Mouse (Mus musculus): ENCODE data around the gene Atp11a. TPM values are rescaled to one million over a fixed set of nuclear protein-coding genes. Genes with fewer than 3 reads are reported as not detected.

Atp11a gene
- polyA plus RNA-seq, 1 experiment from 2014 or later = 16.5 TPM

DNA sequence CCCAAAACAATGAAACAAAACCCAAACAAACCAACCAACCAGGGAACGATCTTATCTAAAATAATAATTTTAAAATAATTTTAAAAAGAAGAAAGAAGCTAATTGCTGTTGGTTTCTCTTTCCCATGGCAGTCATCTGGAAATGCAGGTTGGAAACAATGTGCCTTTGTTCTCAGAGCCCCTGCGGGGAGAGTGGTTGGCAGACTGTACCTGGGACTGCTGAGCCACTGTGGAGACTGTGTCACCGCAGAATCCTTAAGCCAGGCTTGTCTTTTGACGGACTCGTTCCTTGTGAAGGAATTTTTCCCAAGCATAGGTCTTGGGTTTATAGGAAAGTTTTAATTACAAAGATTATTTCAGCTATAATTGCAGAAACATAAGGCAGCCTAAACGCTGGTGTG is 59.6 kb downstream of the Atp11a start:
- Histone ChIP-seq H3K27me3 (replicated peaks; ENCODE audit: control insufficient read depth, insufficient read depth, low read length) (no peaks in the 10 kb centered on the region), H3K4me2 (ENCODE audit: low read length) (no peak overlapping the region), H3K4me3 (replicated peaks; ENCODE audit: low read length) (no peak overlapping the region), H3K9ac (replicated peaks; ENCODE audit: low read depth, low read length) (no peak overlapping the region), H3K27ac (ENCODE audit: low read length) (no peak overlapping the region), H3K9me3 (ENCODE audit: control insufficient read depth, low read length) (no peaks in the 10 kb centered on the region), H3K36me3 (ENCODE audit: control insufficient read depth, insufficient read depth) (no peaks in the 10 kb centered on the region), H3K4me1 (replicated peaks; ENCODE audit: control insufficient read depth, insufficient read depth, low read length) (no peaks in the 10 kb centered on the region)
- WGBS = 45% methylated on average over 6 of the region's 6 CpGs
- no peak for ATAC-seq

GRCm38 (mm10) chr8:12822892-12823291 is 66.1 kb downstream of the Atp11a start:
- WGBS = 91% methylated on average over 7 of the region's 7 CpGs
- no peaks in the 10 kb centered on the region for H3K27me3 ChIP-seq (replicated peaks; ENCODE audit: control insufficient read depth, insufficient read depth, low read length)
- peaks cover 15% of the 10 kb centered on the region for H3K36me3 ChIP-seq (ENCODE audit: control insufficient read depth, insufficient read depth)
- H3K4me3 ChIP-seq (replicated peaks; ENCODE audit: low read length) = no peak overlapping the region
- no peak overlapping the region for H3K27ac ChIP-seq (ENCODE audit: low read length)
- no peak for ATAC-seq
- no peaks in the 10 kb centered on the region for H3K4me1 ChIP-seq (replicated peaks; ENCODE audit: control insufficient read depth, insufficient read depth, low read length)
- H3K9me3 ChIP-seq (ENCODE audit: control insufficient read depth, low read length) = no peaks in the 10 kb centered on the region
- H3K9ac ChIP-seq (replicated peaks; ENCODE audit: low read depth, low read length) = no peak overlapping the region
- no peak overlapping the region for H3K4me2 ChIP-seq (ENCODE audit: low read length)

GRCm38 (mm10) chr8:12824562-12824961 is 67.7 kb downstream of the Atp11a start:
- Histone ChIP-seq H3K4me3 (replicated peaks; ENCODE audit: low read length) (no peak overlapping the region), H3K4me1 (replicated peaks; ENCODE audit: control insufficient read depth, insufficient read depth, low read length) (no peaks in the 10 kb centered on the region), H3K9ac (replicated peaks; ENCODE audit: low read depth, low read length) (no peak overlapping the region), H3K4me2 (ENCODE audit: low read length) (no peak overlapping the region), H3K36me3 (ENCODE audit: control insufficient read depth, insufficient read depth) (peaks cover 18% of the 10 kb centered on the region), H3K27ac (ENCODE audit: low read length) (no peak overlapping the region), H3K9me3 (ENCODE audit: control insufficient read depth, low read length) (no peaks in the 10 kb centered on the region), H3K27me3 (replicated peaks; ENCODE audit: control insufficient read depth, insufficient read depth, low read length) (no peaks in the 10 kb centered on the region)
- ATAC-seq = no peak
- WGBS = 66% methylated on average over 10 of the region's 10 CpGs

GRCm38 (mm10) chr8:12825236-12825635 is 68.4 kb downstream of the Atp11a start:
- no peak for ATAC-seq
- peaks cover 18% of the 10 kb centered on the region for H3K36me3 ChIP-seq (ENCODE audit: control insufficient read depth, insufficient read depth)

DNA sequence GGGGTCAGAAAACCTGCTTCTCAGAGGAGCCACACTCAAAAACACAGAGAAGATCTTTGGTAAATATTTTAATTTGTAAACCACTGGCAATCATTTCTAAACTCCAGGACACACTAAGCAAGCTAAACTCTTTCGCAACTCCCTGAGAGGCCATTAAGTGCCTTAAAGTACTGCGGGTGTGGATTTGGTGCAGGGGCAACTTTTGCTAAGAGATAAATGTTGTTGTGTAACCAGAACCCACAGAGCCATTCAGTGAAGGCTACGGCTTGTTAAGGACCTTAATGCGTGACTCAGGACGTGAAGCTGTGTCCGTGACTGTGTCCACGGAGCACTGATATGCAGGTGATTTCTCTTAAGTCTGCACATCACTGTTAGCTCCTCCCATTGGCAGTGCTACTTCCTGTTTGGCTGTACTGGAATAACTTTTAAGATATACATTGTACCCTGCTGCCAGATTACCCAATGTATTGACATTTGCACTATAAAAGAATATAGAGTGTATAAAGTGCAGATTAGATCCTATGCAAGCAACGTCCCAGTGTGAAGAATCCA is 68.9 kb downstream of the Atp11a start:
- Histone ChIP-seq H3K4me3 (replicated peaks; ENCODE audit: low read length) (no peak overlapping the region), H3K27ac (ENCODE audit: low read length) (no peak overlapping the region), H3K9ac (replicated peaks; ENCODE audit: low read depth, low read length) (no peak overlapping the region), H3K9me3 (ENCODE audit: control insufficient read depth, low read length) (no peaks in the 10 kb centered on the region), H3K27me3 (replicated peaks; ENCODE audit: control insufficient read depth, insufficient read depth, low read length) (no peaks in the 10 kb centered on the region), H3K4me1 (replicated peaks; ENCODE audit: control insufficient read depth, insufficient read depth, low read length) (no peaks in the 10 kb centered on the region), H3K4me2 (ENCODE audit: low read length) (no peak overlapping the region), H3K36me3 (ENCODE audit: control insufficient read depth, insufficient read depth) (peaks cover 18% of the 10 kb centered on the region)
- 95% methylated on average over 8 of the region's 8 CpGs for WGBS
- ATAC-seq = no peak

More at GRCm38 (mm10) chr8:12825236-12825635, 68.4 kb downstream of the Atp11a start:
- WGBS = 87% methylated on average over 6 of the region's 6 CpGs
- no peak overlapping the region for H3K27ac ChIP-seq (ENCODE audit: low read length)
- no peak overlapping the region for H3K4me3 ChIP-seq (replicated peaks; ENCODE audit: low read length)
- H3K9ac ChIP-seq (replicated peaks; ENCODE audit: low read depth, low read length) = no peak overlapping the region
- H3K4me1 ChIP-seq (replicated peaks; ENCODE audit: control insufficient read depth, insufficient read depth, low read length) = no peaks in the 10 kb centered on the region
- no peak overlapping the region for H3K4me2 ChIP-seq (ENCODE audit: low read length)
- H3K27me3 ChIP-seq (replicated peaks; ENCODE audit: control insufficient read depth, insufficient read depth, low read length) = no peaks in the 10 kb centered on the region
- H3K9me3 ChIP-seq (ENCODE audit: control insufficient read depth, low read length) = no peaks in the 10 kb centered on the region

DNA sequence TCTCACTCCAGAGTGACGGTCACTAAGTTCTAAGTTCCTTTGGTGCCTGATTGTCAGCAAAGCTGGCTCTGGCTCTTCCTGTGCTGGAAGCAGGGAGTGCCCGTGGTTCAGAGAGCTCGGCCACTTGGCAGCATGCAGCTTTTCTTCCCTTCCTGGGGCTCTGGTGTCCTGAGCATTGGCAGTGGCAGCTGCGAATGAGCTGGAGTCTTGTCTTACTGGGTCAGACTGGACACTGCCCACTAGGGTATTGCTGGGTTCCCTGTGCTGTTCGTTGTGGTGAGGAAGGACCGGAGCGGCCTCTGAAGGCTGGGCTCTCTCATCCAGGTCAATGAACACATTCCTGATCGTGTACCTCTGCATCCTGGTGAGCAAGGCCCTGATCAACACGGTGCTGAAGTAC is 70.3 kb downstream of the Atp11a start:
- no peaks in the 10 kb centered on the region for H3K9me3 ChIP-seq (ENCODE audit: control insufficient read depth, low read length)
- H3K4me2 ChIP-seq (ENCODE audit: low read length) = no peak overlapping the region
- peaks cover 18% of the 10 kb centered on the region for H3K36me3 ChIP-seq (ENCODE audit: control insufficient read depth, insufficient read depth)
- H3K27me3 ChIP-seq (replicated peaks; ENCODE audit: control insufficient read depth, insufficient read depth, low read length) = no peaks in the 10 kb centered on the region
- no peak overlapping the region for H3K27ac ChIP-seq (ENCODE audit: low read length)
- no peak for ATAC-seq
- 88% methylated on average over 9 of the region's 9 CpGs for WGBS
- H3K4me1 ChIP-seq (replicated peaks; ENCODE audit: control insufficient read depth, insufficient read depth, low read length) = peaks cover 3% of the 10 kb centered on the region
- no peak overlapping the region for H3K4me3 ChIP-seq (replicated peaks; ENCODE audit: low read length)
- H3K9ac ChIP-seq (replicated peaks; ENCODE audit: low read depth, low read length) = no peak overlapping the region

DNA sequence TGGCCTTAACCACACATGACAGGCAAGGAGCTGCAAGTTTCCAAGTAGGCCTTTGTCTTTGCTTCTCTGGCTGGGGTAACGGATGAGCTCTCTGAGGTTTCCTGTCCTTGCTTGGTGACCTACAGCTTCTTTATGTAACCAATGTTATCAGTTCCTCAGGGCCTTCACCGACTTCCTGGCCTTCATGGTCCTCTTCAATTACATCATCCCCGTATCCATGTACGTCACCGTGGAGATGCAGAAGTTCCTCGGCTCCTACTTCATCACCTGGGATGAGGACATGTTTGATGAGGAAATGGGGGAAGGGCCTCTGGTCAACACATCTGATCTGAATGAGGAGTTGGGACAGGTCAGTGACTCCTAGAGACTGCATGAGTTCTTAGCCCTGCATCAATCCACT is 71.5 kb downstream of the Atp11a start:
- Histone ChIP-seq H3K36me3 (ENCODE audit: control insufficient read depth, insufficient read depth) (peaks cover 15% of the 10 kb centered on the region), H3K27ac (ENCODE audit: low read length) (no peak overlapping the region), H3K4me2 (ENCODE audit: low read length) (no peak overlapping the region), H3K4me3 (replicated peaks; ENCODE audit: low read length) (no peak overlapping the region), H3K9ac (replicated peaks; ENCODE audit: low read depth, low read length) (no peak overlapping the region), H3K9me3 (ENCODE audit: control insufficient read depth, low read length) (no peaks in the 10 kb centered on the region), H3K27me3 (replicated peaks; ENCODE audit: control insufficient read depth, insufficient read depth, low read length) (no peaks in the 10 kb centered on the region), H3K4me1 (replicated peaks; ENCODE audit: control insufficient read depth, insufficient read depth, low read length) (peaks cover 7% of the 10 kb centered on the region)
- no peak for ATAC-seq
- 96% methylated on average over 6 of the region's 6 CpGs for WGBS

- no peak overlapping the region for H3K9ac ChIP-seq (replicated peaks; ENCODE audit: low read depth, low read length)
- WGBS = 73% methylated on average over 1 of the region's 1 CpGs
- H3K27ac ChIP-seq (ENCODE audit: low read length) = no peak overlapping the region
- ATAC-seq = no peak
- no peak overlapping the region for H3K4me2 ChIP-seq (ENCODE audit: low read length)
- no peaks in the 10 kb centered on the region for H3K27me3 ChIP-seq (replicated peaks; ENCODE audit: control insufficient read depth, insufficient read depth, low read length)
- H3K4me3 ChIP-seq (replicated peaks; ENCODE audit: low read length) = no peak overlapping the region
- H3K9me3 ChIP-seq (ENCODE audit: control insufficient read depth, low read length) = no peaks in the 10 kb centered on the region
- H3K36me3 ChIP-seq (ENCODE audit: control insufficient read depth, insufficient read depth) = peaks cover 17% of the 10 kb centered on the region
- H3K4me1 ChIP-seq (replicated peaks; ENCODE audit: control insufficient read depth, insufficient read depth, low read length) = peaks cover 7% of the 10 kb centered on the region
These were observed 72.6 kb downstream of the Atp11a start for GRCm38 (mm10) chr8:12829381-12829780.

DNA sequence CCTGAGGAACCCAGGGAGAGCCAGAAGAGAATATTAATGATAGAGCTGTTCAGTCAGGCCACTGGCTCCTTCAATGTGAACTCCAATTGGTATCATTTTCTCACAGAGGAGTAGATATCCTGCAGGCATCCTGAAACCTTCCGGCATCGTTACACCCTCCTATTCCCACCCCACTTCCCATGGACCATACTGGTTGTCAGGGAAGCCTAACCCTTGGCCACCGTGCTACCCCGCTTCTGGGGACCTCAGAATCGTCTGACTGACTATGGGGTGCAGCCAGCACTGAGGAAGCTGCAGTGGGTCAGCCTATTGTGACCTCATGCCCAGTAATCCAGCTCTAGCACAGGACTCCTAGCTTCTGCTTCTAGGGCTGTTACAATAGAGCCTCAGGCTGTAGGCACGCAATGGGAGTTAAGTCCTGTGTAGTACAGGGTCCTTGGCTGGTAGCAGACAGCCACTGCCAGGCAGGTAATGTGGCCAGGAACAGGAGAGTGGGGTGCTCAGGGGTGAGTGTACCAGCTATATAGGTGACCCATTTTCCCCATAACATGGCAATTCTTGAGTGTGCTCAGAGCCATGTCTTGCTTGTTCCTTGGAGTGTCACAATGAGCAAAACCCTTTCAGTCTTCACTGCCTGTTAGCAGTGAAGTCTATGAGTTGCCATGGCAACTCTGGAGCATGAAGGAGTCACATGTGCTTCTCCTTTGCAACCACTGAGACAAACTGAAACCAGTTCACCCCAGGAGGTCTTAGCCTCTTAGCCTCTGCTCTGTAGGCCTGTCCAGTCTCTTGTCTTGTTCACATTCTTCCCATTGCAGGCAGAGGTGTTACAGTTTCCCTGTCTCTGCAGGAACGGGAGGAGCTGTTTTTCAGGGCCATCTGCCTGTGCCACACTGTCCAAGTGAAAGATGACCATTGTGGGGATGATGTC is 75.1 kb downstream of the Atp11a start:
- Histone ChIP-seq H3K27me3 (replicated peaks; ENCODE audit: control insufficient read depth, insufficient read depth, low read length) (no peaks in the 10 kb centered on the region), H3K4me3 (replicated peaks; ENCODE audit: low read length) (no peak overlapping the region), H3K9ac (replicated peaks; ENCODE audit: low read depth, low read length) (no peak overlapping the region), H3K4me2 (ENCODE audit: low read length) (no peak overlapping the region), H3K4me1 (replicated peaks; ENCODE audit: control insufficient read depth, insufficient read depth, low read length) (peaks cover 7% of the 10 kb centered on the region), H3K36me3 (ENCODE audit: control insufficient read depth, insufficient read depth) (peaks cover 17% of the 10 kb centered on the region), H3K9me3 (ENCODE audit: control insufficient read depth, low read length) (no peaks in the 10 kb centered on the region), H3K27ac (ENCODE audit: low read length) (peak overlapping the region; percentile 29)
- ATAC-seq = peak; percentile 76
- WGBS = 62% methylated on average over 7 of the region's 7 CpGs
